Mouse (Mus musculus) small intestine, adult 2 months (tissue): ENCODE measurements around the gene Gm17606. TPM values are rescaled to one million over a fixed set of nuclear protein-coding genes. Genes with fewer than 3 reads are reported as not detected.

Experiments
- H3K27ac ChIP-seq: fragments of 200-500 bp; 2 replicates; pipeline ENCODE4 v1.5.1; 2012; ENCODE audit warnings: low read depth, low read length, control low read depth, inconsistent platforms; ENCODE audit not compliant: insufficient read depth
- H3K27me3 ChIP-seq: fragments of 200-500 bp; 2 replicates; pipeline ENCODE4 v1.6.1; 2012; ENCODE audit warnings: mild to moderate bottlenecking, moderate library complexity, low read length, inconsistent platforms; ENCODE audit not compliant: control insufficient read depth, insufficient read depth
- H3K36me3 ChIP-seq: fragments of 200-500 bp; 2 replicates; pipeline ENCODE4 v1.6.1; 2012; ENCODE audit warnings: mild to moderate bottlenecking, low read length, control low read depth, inconsistent platforms; ENCODE audit not compliant: control insufficient read depth, insufficient read depth
- H3K4me1 ChIP-seq: fragments of 200-500 bp; 2 replicates; pipeline ENCODE4 v1.6.1; 2012; ENCODE audit warnings: low read length, inconsistent platforms, mixed read lengths; ENCODE audit not compliant: control insufficient read depth, insufficient read depth, insufficient read length
- H3K4me3 ChIP-seq: fragments of 200-500 bp; 2 replicates; pipeline ENCODE4 v1.5.1; 2012; ENCODE audit warnings: low read depth, mild to moderate bottlenecking, control low read depth, inconsistent platforms, low read length, moderate library complexity
- CTCF ChIP-seq: fragments of 200-500 bp; IDR thresholded peaks from 2 replicates; pipeline ENCODE4 v1.5.1; 2012; ENCODE audit warnings: low read depth, mild to moderate bottlenecking, control low read depth, inconsistent platforms, low read length, moderate library complexity, mixed read lengths; ENCODE audit not compliant: insufficient replicate concordance, insufficient read length; ENCODE audit errors: extremely low read depth
- POLR2A ChIP-seq: fragments of 200-500 bp; IDR thresholded peaks from 2 replicates; pipeline ENCODE4 v1.6.1; 2012; ENCODE audit warnings: low read depth, mild to moderate bottlenecking, control low read depth, inconsistent platforms, low read length, moderate library complexity
- WGBS: fragments of 180-500 bp; shearing (Covaris S2); methylation state at CpG from one replicate; pipeline ENCODE4 v1.1.7; 2018; 5-methylcytosine and 5-hydroxymethylcytosine counted together
- polyA plus RNA-seq: library from polyadenylated mRNA; depleted of rRNA; stranded (reverse); fragments of >200 nt; gene quantifications from 2 replicates; pipeline ENCODE4 v1.2.3, GENCODE M21; 2012

The Gm17606 gene
- polyA plus RNA-seq, 1 experiment, result not detected

DNA sequence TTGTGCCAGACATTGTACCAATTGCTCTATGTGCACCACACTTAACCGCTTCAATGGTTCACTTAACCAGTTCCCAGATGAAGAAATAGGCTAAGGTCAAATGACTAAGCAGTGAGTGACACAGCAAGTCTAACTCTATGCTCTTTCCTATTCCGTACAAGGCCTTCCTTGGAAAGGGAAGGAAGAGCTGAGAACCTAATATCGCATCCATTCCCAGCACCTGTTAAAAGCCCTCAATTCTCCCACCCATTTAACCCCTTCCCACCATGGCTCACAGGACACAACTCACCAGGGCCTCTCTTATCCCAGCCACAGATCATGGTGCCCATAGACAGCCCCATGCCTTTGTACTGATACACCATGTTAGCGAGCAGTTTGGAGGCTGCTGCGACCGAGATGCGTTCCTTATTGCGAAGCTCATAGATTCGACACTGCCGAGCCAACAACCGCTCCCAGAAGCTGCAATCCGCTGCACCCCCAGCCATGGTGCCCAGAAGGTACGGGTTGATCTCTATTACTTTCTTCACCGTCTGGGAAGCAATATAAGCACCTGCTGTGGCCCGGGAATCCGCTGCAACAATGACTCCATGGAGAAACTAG, 24.4 kb upstream of the Gm17606 start:
- no peaks in the 10 kb centered on the region for H3K4me1 ChIP-seq
- H3K4me3 ChIP-seq, result no peak overlapping the region
- H3K27me3 ChIP-seq, result no peaks in the 10 kb centered on the region
- H3K27ac ChIP-seq, result no peak overlapping the region
- 92% methylated on average over 16 of the region's 16 CpGs for WGBS
- H3K36me3 ChIP-seq, result peaks cover 23% of the 10 kb centered on the region
- no peak for TF ChIP-seq CTCF
- no peak for TF ChIP-seq POLR2A

DNA sequence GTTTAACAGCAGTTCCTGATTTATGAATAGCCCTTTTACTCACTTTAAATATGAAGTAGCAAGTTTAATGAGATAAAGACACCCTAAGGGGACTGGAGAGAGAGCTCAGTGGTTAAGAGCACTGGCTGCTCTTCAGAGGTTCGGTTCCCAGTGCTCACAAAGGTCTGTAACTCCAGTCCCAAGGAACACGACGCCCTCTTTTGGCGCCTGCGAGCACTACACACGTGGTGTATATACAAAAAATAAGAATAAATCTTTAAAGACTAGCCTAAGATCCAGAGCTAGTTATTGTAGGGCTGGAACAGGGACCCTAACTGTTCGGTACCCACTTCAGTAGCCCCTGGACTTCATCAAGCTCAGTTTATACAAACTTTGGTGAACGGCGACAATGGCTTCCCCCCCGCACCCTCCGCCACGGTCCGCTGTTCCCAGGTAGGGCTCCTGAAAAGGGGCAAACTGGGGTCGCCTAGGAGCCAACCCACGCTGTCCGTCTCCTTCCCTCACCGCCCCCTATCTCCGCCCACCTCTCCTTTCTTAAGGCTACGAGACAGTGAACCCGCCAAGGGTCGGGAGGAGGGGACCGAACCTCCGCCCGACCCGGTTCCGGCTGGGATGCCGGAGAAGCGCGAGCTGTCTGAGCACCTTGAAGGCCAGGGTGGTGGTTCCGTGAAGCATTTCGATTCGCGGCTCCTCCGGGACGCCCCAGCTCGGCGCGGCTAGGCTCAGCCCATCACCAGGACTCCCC, 23.4 kb upstream of the Gm17606 start:
- Histone ChIP-seq H3K36me3 (peaks cover 21% of the 10 kb centered on the region), H3K4me3 (peak overlapping the region; percentile 80), H3K27ac (no peak overlapping the region), H3K27me3 (no peaks in the 10 kb centered on the region), H3K4me1 (no peaks in the 10 kb centered on the region)
- TF ChIP-seq POLR2A (no peak), CTCF (no peak)
- WGBS, result 2% methylated on average over 38 of the region's 38 CpGs

GRCm38 (mm10) chr14:54617897-54618365, 22.8 kb upstream of the Gm17606 start, which contains the start of gene Psmb5:
Gene Psmb5, minus strand, starts transcription at chr14:54618022.
- Histone ChIP-seq H3K4me1 (no peaks in the 10 kb centered on the region), H3K27me3 (no peaks in the 10 kb centered on the region), H3K4me3 (peak within 1 kb of the TSS; percentile 80), H3K27ac (0 out of 2 replicates have a peak within 1 kb of the TSS, but pooled peaks have one; percentile 54), H3K36me3 (peaks cover 15% of the 10 kb centered on the region)
- peak; percentile 28; the same call in 1 of the 2 replicates for TF ChIP-seq POLR2A
- TF ChIP-seq CTCF, result peak; percentile 4; the same call in 1 of the 2 replicates
- under 1% methylated on average over 25 of the region's 25 CpGs for WGBS

DNA sequence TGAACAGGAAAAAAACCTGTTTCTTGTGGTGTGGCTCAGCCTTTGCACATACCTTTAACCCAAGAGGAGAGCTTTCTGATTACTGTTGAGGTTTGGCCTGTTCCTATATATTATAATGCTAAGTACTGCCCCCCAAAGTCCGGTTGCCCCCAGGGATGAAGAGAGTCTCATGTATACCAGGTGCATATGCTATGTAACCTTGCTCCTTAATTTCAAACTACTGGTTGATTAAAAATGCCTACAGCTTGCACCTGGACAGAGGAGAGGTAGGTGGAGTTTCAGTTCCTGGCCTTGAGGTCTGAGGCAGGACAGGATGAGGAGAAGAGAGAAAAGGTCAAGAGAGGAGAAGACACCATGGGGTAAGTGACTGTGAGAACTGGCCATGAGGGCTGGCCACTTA, 19.6 kb upstream of the Gm17606 start, which contains the start of gene Psmb11:
Gene Psmb11, plus strand, starts transcription at position 301 of the 400 bp plus-strand sequence.
- H3K36me3 ChIP-seq, result no peaks in the 10 kb centered on the region
- TF ChIP-seq POLR2A (no peak), CTCF (no peak)
- H3K27ac ChIP-seq, result no peak within 1 kb of the TSS
- no peaks in the 10 kb centered on the region for H3K27me3 ChIP-seq
- no peaks in the 10 kb centered on the region for H3K4me1 ChIP-seq
- H3K4me3 ChIP-seq, result no peak within 1 kb of the TSS
- 91% methylated on average over 1 of the region's 1 CpGs for WGBS

- no peaks in the 10 kb centered on the region for H3K27me3 ChIP-seq
- H3K4me1 ChIP-seq, result no peaks in the 10 kb centered on the region
- TF ChIP-seq CTCF, result no peak
- no peak for TF ChIP-seq POLR2A
- H3K27ac ChIP-seq, result no peak overlapping the region
- H3K36me3 ChIP-seq, result no peaks in the 10 kb centered on the region
- WGBS, result 73% methylated on average over 6 of the region's 6 CpGs
- H3K4me3 ChIP-seq, result no peak overlapping the region
Observed at GRCm38 (mm10) chr14:54623334-54623733, 17.4 kb upstream of the Gm17606 start.

GRCm38 (mm10) chr14:54624976-54625375, 15.8 kb upstream of the Gm17606 start:
- no peaks in the 10 kb centered on the region for H3K4me1 ChIP-seq
- no peaks in the 10 kb centered on the region for H3K36me3 ChIP-seq
- H3K27ac ChIP-seq, result no peak overlapping the region
- no peak for TF ChIP-seq CTCF
- TF ChIP-seq POLR2A, result no peak
- no peak overlapping the region for H3K4me3 ChIP-seq
- H3K27me3 ChIP-seq, result no peaks in the 10 kb centered on the region
- WGBS, result 78% methylated on average over 10 of the region's 10 CpGs

DNA sequence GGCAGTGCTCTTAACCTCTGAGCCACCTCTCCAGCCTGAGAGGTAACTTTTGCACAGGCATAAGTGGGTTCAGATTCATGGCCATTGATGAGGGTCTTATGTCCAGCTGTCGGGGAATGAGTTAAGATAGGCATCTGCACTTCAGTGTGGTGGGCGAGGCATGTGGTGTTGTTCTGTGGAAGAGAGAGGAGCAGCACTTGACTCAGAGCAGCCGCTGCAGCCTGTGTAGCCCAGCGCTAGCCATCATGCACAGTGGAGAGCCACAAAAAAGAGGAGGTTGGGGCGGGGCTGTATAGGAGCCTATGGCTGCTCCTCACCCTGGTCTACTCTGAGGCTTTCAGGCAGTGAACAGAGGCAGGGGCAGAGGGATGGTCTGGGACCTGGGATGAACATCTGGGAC, 12.6 kb upstream of the Gm17606 start:
- no peak overlapping the region for H3K4me3 ChIP-seq
- TF ChIP-seq POLR2A (no peak), CTCF (no peak)
- H3K36me3 ChIP-seq, result peaks cover 2% of the 10 kb centered on the region; the same call in 1 of the 2 replicates
- no peaks in the 10 kb centered on the region for H3K4me1 ChIP-seq
- no peaks in the 10 kb centered on the region for H3K27me3 ChIP-seq
- WGBS, result 64% methylated on average over 5 of the region's 5 CpGs
- no peak overlapping the region for H3K27ac ChIP-seq
